Mouse (Mus musculus) neural tube, embryonic 11.5 days (tissue): ENCODE measurements around the gene Dnm2. TPM values are rescaled to one million over a fixed set of nuclear protein-coding genes. Genes with fewer than 3 reads are reported as not detected.

Source experiments
- ATAC-seq: fragments of 200-750 bp; cut with Nextera tagmentation; 2 replicates; pipeline ENCODE4 v1.8.0; 2017; ENCODE audit warnings: moderate number of reproducible peaks, mild to moderate bottlenecking, moderate TSS enrichment, moderate library complexity; ENCODE audit not compliant: insufficient read depth, low FRiP score, low TSS enrichment
- DNase-seq: peaks from one replicate; pipeline ENCODE4 v3.0.0-alpha.2; 2015; ENCODE audit warnings: low spot score
- H3K27ac ChIP-seq: fragments of 300-500 bp; sonication (generic); 2 replicates; pipeline ENCODE4 v1.5.1; 2014; ENCODE audit warnings: low read depth, mild to moderate bottlenecking, low read length
- H3K27me3 ChIP-seq: fragments of 300-500 bp; sonication (generic); 2 replicates; pipeline ENCODE4 v1.6.1; 2014; ENCODE audit warnings: mild to moderate bottlenecking, low read length, mixed read lengths; ENCODE audit not compliant: control insufficient read depth, insufficient read depth
- H3K36me3 ChIP-seq: fragments of 300-500 bp; sonication (generic); 2 replicates; pipeline ENCODE4 v1.6.1; 2014; ENCODE audit warnings: mild to moderate bottlenecking, low read length, moderate library complexity, mixed read lengths; ENCODE audit not compliant: control insufficient read depth, insufficient read depth
- H3K4me1 ChIP-seq: fragments of 300-500 bp; sonication (generic); 2 replicates; pipeline ENCODE4 v1.6.1; 2014; ENCODE audit warnings: low read length, mixed read lengths; ENCODE audit not compliant: control insufficient read depth, insufficient read depth
- H3K4me2 ChIP-seq: fragments of 300-500 bp; sonication (generic); 2 replicates; pipeline ENCODE4 v1.6.1; 2014; ENCODE audit warnings: low read depth, mild to moderate bottlenecking, moderate library complexity
- H3K4me3 ChIP-seq: fragments of 300-500 bp; sonication (generic); 2 replicates; pipeline ENCODE4 v1.5.1; 2014; ENCODE audit warnings: low read depth, low read length
- H3K9ac ChIP-seq: fragments of 300-500 bp; sonication (generic); 2 replicates; pipeline ENCODE4 v1.6.1; 2014; ENCODE audit warnings: mild to moderate bottlenecking, low read length
- H3K9me3 ChIP-seq: fragments of 300-500 bp; sonication (generic); 2 replicates; pipeline ENCODE4 v1.6.1; 2016; ENCODE audit warnings: low read length; ENCODE audit not compliant: control insufficient read depth
- WGBS: fragments of 180-500 bp; shearing (Covaris S2); extraction: QIAGEN DNeasy Blood & Tissue Kit; methylation state at CpG from one replicate; pipeline ENCODE4 v1.1.7; 2014; 5-methylcytosine and 5-hydroxymethylcytosine counted together
- polyA plus RNA-seq: library from polyadenylated mRNA; unstranded; fragments of >200 nt; fragmentation: Nextera tagmentation; extraction: Ambion mirVana; gene quantifications from 2 replicates; pipeline ENCODE4 v1.2.1, GENCODE M21; 2014

Gene Dnm2
- polyA plus RNA-seq, 1 experiment from 2014 or later = 69.7 TPM

DNA sequence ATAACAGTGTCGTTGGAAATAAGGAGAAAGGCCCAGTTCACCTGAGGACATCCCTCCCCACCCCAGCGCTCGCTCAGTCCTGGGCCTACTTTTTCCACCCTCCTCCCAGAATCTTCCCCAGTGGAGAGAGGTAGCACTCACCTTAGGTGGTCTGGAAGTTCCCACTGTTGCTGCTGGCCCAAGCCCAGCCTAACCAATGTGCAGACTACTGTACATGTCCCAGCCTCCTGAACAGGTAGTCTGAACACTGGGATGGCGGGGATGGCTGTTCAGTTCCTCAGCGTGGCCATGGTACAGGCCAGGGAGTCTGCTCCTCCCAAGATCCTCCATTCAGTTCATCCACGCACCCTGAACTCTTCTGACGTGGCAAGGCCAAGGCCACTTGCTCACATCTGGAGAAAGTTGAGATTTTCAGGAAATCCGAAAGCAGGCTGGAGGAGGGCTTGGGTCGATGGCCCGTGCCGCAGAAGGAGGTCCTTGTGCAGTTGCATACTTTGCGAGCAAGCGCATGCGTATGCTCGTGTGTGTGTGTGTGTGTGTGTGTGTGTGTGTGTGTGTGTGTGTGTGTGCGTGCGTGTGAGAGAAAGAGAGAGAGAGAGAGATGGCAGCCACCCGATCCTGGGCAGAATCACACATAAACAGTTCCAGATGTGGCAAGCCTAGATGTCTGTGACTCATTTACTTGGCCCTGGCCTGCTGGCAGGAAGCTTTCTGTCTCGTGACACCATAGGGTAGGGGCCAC is 71.8 kb downstream of the Dnm2 start:
- no peak for ATAC-seq
- H3K9me3 ChIP-seq = no peaks in the 10 kb centered on the region
- peak overlapping the region; percentile 49; the same call in 1 of the 2 replicates for H3K27ac ChIP-seq
- peak; percentile 53 for DNase-seq
- H3K4me2 ChIP-seq = 0 out of 2 replicates have a peak overlapping the region, but pooled peaks have one; percentile 9
- H3K36me3 ChIP-seq = peaks cover 9% of the 10 kb centered on the region
- WGBS = 82% methylated on average over 17 of the region's 19 CpGs
- H3K27me3 ChIP-seq = no peaks in the 10 kb centered on the region
- peak overlapping the region; percentile 32 for H3K9ac ChIP-seq
- no peaks in the 10 kb centered on the region for H3K4me1 ChIP-seq
- H3K4me3 ChIP-seq = no peak overlapping the region

- H3K4me3 ChIP-seq = no peak overlapping the region
- no peak overlapping the region for H3K4me2 ChIP-seq
- H3K27me3 ChIP-seq = no peaks in the 10 kb centered on the region
- H3K9me3 ChIP-seq = no peaks in the 10 kb centered on the region
- H3K9ac ChIP-seq = no peak overlapping the region
- 85% methylated on average over 16 of the region's 16 CpGs for WGBS
- DNase-seq (peak; percentile 58), ATAC-seq (no peak)
- peaks cover 9% of the 10 kb centered on the region for H3K36me3 ChIP-seq
- peak overlapping the region; percentile 46 for H3K27ac ChIP-seq
- H3K4me1 ChIP-seq = no peaks in the 10 kb centered on the region
These were observed 72.4 kb downstream of the Dnm2 start for GRCm38 (mm10) chr9:21497050-21497542.

DNA sequence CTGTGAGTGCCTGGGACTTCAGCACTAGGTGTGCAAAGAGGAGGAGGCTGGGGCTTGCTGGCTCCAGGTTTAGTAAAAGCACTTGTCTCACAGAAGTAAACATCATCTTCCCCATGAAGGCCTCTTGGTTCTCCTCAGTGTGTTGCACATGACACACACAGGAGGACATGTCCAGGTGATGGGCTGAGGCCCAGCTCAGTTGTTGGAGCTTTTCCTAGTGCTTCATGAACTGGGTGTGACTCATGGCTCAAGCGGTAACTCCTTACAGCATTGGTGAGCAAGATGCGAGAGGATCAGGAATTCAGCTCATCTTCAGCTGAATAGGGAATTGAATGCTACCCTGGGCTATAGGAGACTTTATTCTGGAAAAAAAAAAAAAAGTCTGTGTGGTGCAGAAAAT is 73.0 kb downstream of the Dnm2 start:
- Histone ChIP-seq H3K27me3 (no peaks in the 10 kb centered on the region), H3K36me3 (peaks cover 9% of the 10 kb centered on the region), H3K9me3 (no peaks in the 10 kb centered on the region), H3K4me3 (no peak overlapping the region), H3K4me2 (no peak overlapping the region), H3K27ac (peak overlapping the region; percentile 46; the same call in 1 of the 2 replicates), H3K9ac (no peak overlapping the region), H3K4me1 (no peaks in the 10 kb centered on the region)
- ATAC-seq (no peak), DNase-seq (no peak)
- WGBS = 93% methylated on average over 2 of the region's 2 CpGs

DNA sequence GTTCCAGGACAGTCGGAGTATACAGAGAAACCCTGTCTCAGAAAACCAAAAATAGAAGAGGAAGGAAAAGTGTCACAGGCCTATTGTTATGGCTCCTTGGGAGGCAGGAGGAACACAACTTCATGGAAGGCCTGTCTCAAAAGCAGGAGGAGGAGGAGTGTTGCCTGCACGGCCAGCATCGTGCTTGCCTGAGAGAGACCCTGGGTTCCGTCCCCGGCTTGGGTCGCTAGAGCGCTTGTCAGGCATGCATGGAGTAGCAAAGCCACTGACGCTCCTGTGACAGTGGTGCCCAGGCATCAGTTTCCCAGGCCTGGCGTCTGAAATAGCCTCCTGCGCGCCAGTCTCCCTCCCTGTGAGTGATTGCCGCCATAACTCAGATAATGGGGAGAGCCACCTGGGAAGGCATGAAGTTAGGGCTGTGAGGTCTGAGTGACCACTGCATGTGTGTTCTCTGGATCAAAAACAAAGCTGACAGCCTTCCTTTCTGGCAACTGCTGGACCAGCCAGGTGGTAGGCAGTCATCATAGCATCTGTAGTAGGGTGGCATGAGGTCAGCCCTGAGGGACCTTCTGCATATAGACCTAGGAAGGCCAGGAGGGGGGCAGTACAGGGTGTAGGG is 73.7 kb downstream of the Dnm2 start:
- no peak overlapping the region for H3K4me3 ChIP-seq
- no peak for DNase-seq
- WGBS = 93% methylated on average over 12 of the region's 12 CpGs
- ATAC-seq = no peak
- H3K9ac ChIP-seq = no peak overlapping the region
- H3K27ac ChIP-seq = no peak overlapping the region
- H3K9me3 ChIP-seq = no peaks in the 10 kb centered on the region
- H3K27me3 ChIP-seq = no peaks in the 10 kb centered on the region
- no peaks in the 10 kb centered on the region for H3K4me1 ChIP-seq
- no peak overlapping the region for H3K4me2 ChIP-seq
- H3K36me3 ChIP-seq = peaks cover 9% of the 10 kb centered on the region

GRCm38 (mm10) chr9:21503352-21503751 is 78.6 kb downstream of the Dnm2 start:
- H3K4me2 ChIP-seq = no peak overlapping the region
- no peak overlapping the region for H3K27ac ChIP-seq
- ATAC-seq (no peak), DNase-seq (no peak)
- H3K36me3 ChIP-seq = peaks cover 19% of the 10 kb centered on the region
- no peak overlapping the region for H3K4me3 ChIP-seq
- H3K27me3 ChIP-seq = no peaks in the 10 kb centered on the region
- 97% methylated on average over 8 of the region's 8 CpGs for WGBS
- H3K4me1 ChIP-seq = no peaks in the 10 kb centered on the region
- no peak overlapping the region for H3K9ac ChIP-seq
- no peaks in the 10 kb centered on the region for H3K9me3 ChIP-seq

GRCm38 (mm10) chr9:21505767-21506166 is 81.1 kb downstream of the Dnm2 start:
- Histone ChIP-seq H3K4me2 (no peak overlapping the region), H3K9me3 (no peaks in the 10 kb centered on the region), H3K27ac (no peak overlapping the region), H3K27me3 (no peaks in the 10 kb centered on the region), H3K4me3 (no peak overlapping the region), H3K36me3 (peaks cover 14% of the 10 kb centered on the region), H3K9ac (no peak overlapping the region), H3K4me1 (no peaks in the 10 kb centered on the region)
- ATAC-seq = no peak
- no peak for DNase-seq

- H3K9ac ChIP-seq = no peak overlapping the region
- H3K4me3 ChIP-seq = no peak overlapping the region
- H3K4me1 ChIP-seq = no peaks in the 10 kb centered on the region
- peaks cover 14% of the 10 kb centered on the region for H3K36me3 ChIP-seq
- no peaks in the 10 kb centered on the region for H3K27me3 ChIP-seq
- whole genome bisulfite sequencing = 93% methylated on average over 15 of the region's 15 CpGs
- no peaks in the 10 kb centered on the region for H3K9me3 ChIP-seq
- DNase-seq (no peak), ATAC-seq (no peak)
- no peak overlapping the region for H3K27ac ChIP-seq
- H3K4me2 ChIP-seq = no peak overlapping the region
These were observed 83.2 kb downstream of the Dnm2 start for GRCm38 (mm10) chr9:21507753-21508430.

DNA sequence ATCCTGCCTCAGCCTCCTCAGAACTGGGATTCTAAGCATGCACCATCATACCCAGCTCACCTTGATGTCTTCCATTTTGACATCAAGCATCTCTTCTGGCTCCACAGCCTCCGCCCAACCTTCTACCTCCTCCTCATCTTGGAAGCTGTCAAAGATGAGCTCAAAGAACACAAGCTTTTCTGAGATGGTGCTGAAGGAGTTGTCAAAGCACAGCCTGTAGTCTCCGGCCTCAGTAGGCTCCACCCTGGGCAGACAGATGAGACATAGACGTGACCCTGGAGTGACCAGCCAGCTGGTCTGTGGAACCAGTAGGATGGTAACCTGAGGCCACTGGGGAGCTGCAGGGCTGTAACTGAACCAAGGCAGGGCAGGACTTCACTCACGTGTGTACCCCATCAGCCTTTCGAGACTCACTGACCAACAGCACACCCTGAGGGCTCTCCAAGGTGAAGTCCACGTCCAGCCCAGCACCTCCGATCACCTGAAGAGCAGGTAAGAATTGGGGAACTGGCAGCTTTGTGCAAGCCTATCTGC is 84.2 kb downstream of the Dnm2 start:
- Histone ChIP-seq H3K4me1 (no peaks in the 10 kb centered on the region), H3K27ac (no peak overlapping the region), H3K27me3 (no peaks in the 10 kb centered on the region), H3K9me3 (no peaks in the 10 kb centered on the region), H3K36me3 (peaks cover 14% of the 10 kb centered on the region), H3K4me2 (peak overlapping the region; percentile 38), H3K9ac (no peak overlapping the region), H3K4me3 (peak overlapping the region; percentile 63; the same call in 1 of the 2 replicates)
- no peak for DNase-seq
- WGBS = 79% methylated on average over 7 of the region's 7 CpGs
- ATAC-seq = no peak
